Mouse (Mus musculus): ENCODE results near the gene Pgm2.

The Pgm2 gene

DNA sequence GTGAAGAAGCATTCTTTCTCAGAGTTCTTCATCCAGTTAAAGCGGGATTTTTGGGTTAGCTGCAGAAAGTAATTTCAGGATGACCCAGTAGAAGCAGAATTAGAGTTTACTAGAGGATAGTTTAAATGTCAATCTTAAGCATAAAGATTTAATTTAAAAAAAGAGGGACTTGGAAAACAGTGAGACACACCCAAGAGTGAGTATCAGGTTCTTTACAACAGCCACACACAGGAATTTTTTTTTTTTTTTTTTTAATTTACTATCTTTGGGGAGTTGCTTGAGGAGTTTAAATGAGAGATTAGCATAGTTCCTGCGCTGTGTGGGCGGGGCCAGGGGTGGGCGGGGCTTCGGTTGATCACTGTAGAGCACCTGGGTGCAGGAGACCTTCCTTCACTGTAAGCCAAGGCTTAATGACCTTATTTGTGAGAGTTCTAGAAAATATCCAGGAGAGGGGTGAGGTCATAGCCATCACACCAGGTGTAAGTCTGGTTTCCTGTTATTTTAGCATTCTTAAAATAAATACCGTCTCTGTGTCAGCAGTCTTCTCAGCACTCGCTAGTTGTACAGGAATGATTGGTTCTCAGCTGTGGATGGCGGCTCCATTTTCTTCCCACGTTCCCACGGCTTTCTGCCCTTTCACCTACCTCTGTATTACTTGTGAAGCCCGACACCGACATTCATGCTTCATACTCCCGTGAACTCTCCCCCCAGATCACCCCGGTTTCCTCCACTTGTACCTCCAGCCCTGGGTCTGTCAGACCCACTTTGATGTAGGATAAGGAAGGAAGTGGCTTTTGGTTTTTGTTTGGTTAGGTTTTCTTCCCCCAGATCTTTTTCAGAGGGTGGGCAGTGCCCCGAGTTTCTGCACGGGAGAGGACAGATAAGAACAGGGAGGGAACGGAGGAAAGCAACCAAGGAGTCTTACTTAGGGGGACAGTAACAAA is 56.7 kb downstream of the Pgm2 start:
- no peak for DNase-seq

DNA sequence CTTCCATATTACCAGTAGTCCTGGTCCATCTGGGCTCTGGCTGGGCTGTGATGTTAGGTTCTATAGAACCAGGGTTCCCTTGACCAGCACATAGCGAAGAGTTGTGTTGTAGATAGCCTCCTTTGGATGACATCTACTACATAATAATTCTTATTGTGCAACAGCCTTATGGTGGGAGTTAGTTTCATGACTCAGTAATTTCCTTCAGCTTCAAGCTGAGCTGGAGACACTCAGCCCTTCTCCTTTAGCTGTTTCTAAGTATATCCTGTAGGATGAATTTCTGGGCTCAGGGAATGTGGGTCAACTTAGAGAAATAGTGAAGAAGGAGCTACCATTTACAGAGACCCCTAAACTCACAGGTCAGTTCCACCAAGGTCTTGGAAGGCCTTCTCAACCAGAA is 60.6 kb downstream of the Pgm2 start:
- no peak for DNase-seq

DNA sequence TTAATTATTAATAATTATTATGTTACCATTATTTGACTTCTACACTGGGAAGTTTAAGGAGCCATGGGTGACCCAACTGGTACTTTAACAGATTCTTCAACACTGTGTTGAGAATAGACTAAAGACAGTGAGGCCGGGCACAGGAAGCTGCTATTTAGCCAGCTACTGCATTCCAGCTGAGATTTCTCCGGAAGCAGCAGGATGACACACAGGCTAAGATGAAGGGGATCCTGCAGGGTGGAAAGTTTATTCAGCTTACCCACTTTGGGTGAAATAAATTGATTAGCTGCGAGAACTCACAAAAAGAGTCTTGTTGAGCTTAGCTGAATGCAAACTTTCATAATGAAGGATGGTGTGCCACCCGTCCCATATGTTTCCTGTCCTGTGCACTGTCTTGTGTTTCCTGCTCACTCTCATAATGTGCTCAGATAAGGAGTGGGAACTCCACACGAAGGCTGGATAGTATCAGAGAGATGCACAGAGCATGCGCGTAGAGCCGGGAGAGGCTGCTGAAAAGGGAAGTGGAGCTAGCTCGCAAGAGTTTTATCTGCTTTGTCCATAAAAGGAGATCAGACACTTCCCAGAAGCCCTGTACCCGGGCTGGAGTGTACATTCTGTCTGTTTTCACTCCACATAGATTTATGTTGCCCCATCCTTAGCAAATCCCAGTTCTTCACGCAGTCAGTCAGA is 63.3 kb downstream of the Pgm2 start, which contains the start of gene Tbc1d1:
Gene Tbc1d1, plus strand, starts transcription at position 445 of the 690 bp plus-strand sequence.
- peak; percentile 11 for DNase-seq

DNA sequence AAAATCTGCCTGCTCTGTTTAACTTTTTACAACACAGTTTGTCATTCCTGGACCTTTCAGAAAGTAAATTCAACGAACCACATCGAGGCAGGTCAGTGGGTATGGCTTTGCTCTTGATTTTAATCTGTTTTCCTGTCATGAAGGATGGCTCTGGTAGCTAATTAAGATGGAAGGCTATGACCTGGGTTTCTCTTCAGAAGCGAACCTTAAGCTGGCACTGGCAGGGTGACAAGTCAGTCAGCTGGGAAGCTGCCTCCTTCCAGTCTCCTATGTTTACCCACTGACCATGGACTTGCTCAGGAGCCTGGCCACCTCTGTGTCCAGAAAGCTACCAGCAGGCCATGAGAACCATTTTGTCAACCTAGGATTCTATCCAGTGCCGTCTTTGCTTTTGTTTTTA is 63.8 kb downstream of the Pgm2 start:
- no peak for DNase-seq

DNA sequence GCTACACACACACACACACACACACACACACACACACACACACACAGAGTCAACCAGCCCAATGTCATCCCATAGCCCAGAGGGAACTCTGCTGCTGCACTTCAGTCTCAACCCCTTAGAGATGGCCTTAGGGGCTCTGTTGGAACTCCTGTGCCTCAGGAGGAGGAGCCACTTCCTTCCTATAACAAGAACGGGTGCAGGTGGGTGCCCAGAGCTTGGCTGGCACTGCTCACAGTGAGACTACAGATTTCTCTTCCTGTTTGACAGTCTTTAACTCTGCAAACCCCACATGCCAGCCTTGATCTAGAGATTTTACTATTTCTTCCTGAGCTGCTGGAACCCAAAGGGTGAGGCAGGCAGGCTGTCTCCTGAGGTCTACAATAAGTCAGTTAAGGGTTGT is 65.2 kb downstream of the Pgm2 start:
- DNase-seq = no peak

DNA sequence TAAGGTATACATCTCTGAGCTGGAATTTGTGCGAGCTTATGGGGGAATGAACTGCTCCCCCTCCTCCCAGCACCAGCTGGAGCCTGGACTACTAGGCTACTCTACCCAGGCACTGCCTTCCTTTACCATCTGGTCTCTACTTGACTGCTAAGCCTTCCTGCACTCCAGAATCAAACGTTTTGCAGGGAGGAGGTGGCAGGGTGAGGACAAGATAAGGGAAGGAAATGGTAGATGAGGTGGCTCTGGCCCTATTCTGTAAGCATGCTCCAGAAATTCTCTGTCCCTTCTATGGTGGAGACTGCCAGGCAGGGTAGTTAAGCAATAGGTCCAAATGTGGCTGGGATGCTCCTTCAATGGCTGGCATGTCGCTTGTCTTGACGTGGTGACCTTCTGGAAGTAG is 65.8 kb downstream of the Pgm2 start:
- no peak for DNase-seq

DNA sequence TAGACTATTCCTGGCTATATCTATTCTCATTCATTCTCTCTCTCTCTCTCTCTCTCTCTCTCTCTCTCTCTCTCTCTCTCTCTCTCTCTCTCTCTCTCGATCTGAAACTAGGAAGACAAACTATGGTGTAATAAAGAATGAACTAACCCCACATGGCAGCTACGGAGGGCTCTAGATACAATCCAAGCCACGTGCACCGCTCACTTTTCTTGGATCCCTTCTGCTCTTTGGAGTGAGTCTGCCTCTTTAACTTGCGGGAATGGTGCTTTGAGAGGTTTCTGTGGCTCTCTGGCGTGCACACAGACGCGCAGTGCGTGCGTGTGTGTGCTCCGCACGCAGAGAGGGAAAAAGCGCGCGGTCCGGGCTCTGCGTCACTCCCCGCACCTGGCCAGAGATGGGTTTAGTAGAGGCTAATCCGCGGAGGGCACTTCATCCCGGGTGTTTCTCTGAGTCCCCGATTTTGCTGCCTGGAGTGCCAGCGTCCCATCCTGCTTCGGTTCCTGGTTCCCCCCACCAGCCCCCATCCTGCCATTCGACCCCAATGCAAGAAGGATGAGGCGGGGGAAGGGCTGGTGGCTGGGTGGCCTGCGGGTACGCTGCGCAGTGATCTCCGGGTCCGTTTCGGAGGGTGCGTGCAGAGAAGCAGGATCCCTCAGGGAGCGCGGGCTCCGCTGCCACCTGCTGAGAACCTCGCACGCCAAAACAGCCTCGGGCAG is 66.5 kb downstream of the Pgm2 start:
- DNase-seq = peak; percentile 40

DNA sequence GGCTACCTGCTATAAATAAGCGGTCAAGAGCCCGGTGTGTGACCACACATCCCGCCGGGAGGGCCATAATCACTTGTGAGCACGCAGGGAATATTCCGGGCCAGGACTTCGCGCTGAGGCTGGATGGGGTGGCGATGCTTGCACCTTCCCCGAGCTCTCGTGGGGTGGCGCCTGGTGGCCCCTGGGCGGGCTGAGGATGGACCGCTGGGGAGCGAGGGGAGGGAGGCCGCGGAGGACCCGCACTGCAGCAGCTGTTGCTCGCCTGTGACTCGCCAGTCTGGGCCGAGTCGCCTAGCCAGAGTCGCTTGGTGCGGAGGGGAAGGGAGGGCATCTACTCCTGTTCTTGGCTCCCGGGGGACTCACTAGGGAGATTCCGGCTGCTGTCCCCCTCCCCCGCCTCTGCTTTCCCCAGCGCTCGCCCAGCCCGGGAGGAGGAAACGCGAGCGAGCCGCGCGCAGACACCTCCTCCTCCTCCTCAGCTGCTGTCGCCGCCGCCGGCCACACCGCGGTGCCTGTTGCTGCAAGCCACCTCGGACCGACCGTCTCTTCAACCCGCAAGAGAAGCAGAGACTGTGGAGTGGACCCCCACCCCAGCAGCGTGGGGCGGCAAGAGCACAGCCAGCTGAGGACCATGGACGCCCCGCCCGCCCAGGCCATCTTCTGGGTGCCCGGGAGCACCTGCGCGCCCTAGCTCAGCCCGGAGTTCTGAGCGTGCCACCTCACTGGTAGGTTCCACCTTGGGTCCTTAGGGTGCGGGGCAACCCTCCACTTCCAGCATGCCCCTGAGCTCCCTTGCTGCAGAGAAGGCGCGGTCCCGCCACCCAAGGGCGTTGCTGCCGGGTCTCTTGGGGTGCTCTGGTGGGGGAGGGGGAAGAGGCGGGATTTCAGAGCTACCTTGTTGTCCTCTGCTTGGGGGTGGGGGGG is 67.3 kb downstream of the Pgm2 start:
- DNase-seq = peak; percentile 65

DNA sequence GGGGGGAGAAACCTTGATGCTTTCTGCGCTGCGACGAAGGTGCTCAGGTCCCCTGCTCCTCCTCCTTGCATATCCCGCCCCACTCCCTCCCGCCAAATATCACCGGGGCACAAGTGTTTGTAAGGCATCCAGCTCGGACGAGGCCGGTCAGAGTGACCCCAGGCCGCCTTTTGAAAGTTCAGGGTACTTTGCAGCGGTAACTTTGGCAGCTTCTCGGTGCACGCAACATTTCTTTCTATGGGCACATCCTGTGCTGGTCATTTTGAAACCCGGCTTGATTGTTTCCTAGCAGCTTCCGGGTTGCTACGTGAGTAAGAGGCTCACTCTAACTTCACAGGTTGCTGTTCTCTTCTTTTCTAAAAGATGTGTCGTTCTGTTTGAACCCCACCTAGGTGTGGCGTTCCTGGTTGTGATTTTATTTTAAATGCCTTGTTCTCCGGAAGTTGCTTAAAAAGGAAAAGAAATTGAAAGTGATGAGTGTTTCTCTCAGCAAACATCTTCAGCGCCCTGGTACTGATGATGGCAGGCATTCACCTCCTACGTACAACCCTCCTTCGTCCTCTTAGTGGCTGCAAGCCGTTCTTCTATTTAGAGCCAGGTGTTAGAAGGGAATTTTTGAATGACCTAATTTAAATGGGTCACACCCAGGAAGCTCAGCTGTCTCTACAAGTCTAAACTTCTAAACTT is 68.1 kb downstream of the Pgm2 start:
- DNase-seq = no peak

DNA sequence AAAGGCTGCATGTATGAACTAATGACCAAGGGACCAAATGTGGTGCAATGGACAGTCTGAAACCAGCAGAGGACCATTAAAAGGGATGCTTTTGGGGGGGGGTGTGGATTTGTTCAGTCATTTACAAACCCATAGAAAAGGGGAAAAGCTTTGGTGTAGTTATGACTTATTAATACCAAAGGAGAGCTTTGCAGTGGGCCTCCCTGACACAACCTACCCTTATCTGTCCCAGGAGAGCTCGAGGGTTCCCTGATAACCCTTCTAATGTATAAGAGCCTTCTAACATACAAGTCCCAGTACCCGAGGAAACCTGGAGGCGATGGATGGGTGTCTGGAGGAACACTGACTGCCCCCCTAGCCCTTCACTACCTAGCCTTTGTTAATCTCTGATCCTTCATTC is 69.2 kb downstream of the Pgm2 start:
- no peak for DNase-seq

DNA sequence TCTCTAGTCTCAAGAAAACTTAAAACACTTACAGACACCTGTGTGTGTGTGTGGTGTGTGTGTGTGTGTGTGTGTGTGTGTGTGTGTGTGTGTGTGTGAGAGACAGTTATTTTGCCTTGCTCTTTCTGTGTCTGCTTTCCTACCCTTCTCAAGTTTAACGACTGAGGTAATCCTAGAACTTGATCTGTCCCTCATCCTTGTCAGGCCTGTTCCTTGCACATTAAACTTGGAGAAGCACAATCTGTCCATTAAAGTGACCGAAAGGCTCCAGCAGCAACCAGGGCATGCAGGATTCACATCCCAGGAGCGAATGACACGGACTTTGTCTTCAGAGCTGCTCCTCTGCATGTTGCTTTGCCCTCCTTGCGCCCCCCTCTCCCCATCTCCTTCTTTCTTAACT is 69.8 kb downstream of the Pgm2 start:
- no peak for DNase-seq

DNA sequence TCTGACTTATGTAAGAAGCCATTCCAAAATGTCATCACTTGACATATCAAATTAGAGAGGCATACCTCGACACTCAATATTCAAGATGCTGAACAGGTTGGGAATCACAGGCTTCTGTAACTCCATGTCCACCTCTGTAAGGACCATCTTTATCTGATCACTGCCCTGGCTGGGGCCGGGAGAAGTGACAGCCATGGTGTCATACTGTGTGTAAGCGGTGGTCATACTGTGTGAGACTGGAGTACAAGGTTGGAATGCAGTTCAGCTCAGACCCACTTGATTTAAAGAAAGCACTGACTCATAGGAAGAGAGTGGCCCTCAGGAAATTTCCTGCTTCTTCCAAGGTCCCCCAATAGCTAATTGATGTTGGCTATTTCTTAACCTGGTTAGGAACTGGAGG is 71.7 kb downstream of the Pgm2 start:
- DNase-seq = no peak

DNA sequence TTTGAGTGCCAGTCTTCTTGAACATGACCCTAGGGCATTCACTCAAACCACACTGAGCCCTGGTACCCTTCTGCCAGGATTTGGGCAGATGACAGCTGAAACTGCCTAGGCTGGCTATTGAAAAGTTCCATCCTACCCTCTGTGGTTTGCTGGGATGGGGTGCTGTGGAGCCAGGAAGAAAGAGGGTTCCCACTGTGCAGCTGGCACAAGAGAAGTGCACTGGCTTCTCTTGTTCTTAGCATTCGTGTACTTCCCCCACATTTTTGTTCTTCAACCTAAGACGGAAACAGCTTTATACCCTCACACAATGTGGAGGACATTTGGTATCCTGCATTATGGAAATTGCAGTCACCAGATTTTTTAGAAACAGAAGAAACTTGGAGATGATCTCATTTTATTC is 73.1 kb downstream of the Pgm2 start:
- DNase-seq = no peak

DNA sequence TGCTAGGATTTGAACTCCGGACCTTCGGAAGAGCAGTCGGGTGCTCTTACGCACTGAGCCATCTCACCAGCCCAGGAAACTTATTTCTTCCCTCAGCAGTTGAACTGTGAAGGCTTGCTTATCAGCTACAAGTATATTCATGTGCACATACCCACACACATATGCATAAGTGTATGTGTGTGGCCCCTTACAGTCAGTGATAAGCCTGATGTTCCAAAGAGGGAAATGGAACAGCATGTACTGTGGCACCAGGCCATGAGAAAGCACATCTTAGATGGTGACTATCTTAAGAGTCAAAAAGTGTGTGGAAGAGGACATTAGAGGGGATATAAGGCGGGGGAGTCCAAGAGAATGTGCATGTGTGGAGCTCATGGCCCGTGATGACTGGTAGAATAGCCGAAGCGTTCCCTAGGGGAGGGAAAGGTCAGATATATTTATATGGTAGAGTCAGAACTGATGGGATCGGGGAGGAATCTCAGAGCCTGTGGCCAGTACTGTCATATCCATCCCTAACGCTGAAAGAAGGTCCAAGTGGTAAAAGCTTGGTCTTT is 76.3 kb downstream of the Pgm2 start:
- no peak for DNase-seq

DNA sequence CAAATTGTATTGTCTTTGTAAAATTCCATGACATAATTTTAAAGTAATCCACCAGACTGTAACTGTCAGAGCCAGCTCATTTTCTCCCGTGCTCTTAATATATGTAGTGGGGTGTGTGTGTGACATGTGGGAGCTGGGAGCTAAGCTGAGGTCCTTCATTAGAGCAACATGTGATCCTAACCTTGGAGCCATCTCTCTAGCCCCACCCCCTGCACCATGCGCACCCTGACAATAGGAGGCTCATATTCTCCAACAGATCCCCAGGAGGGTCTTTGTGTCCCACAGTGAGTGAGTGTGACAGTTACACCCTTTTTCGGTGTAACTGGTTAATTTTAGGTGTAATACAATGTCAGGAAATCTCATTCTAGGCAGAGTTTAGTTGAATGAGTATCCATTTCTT is 80.1 kb downstream of the Pgm2 start:
- DNase-seq = no peak

DNA sequence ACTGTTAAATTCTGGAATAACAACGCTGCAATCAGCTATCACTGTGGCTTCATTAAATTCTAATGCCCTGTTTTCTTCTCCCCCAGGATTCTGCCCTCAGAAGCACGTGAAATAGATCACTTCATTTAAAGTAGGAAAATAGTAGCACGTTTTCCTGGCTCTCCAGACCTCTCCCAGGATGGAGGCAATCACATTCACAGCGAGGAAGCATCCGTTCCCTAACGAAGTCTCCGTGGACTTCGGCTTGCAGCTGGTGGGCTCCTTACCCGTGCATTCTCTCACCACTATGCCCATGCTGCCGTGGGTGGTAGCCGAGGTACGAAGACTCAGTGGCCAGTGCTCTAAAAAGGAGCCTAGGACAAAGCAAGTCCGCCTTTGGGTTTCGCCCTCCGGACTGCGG is 80.6 kb downstream of the Pgm2 start:
- no peak for DNase-seq

DNA sequence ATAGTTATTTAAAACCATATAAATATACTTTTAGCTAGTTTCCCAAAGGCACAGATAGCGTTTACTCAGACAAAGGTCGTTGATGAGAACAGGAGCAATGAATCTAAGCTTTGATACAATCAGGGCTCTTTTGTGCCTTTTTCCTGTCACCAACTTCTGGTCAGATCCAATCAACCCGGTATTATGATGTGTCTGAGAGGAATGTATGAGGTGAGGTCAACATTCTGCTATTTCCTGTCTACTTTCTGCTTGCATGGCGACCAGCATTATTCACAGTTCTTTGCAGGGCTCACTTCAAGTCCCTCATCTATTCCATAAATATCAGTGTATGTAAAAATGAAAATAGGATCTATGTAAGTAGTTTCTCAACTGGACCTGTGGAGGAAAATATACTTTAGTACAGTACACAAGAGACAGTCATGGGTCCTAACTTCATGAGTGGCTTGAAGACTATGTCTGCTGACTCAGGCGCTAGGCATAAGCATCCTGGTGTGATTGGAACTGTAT is 81.7 kb downstream of the Pgm2 start:
- no peak for DNase-seq

Data from right cerebral cortex, postnatal 4 days (tissue).